Mouse (Mus musculus) cerebellum, adult 2 months (tissue): ENCODE results near the gene Iba57.

ENCODE experiments used
- CTCF ChIP-seq: fragments of 200-500 bp; IDR thresholded peaks from 2 replicates; pipeline ENCODE4 v1.5.1; 2011; ENCODE audit warnings: low read depth, mild to moderate bottlenecking, control low read depth, low read length, moderate library complexity, borderline replicate concordance; ENCODE audit not compliant: insufficient read depth
- POLR2A ChIP-seq: fragments of 200-500 bp; IDR thresholded peaks from 2 replicates; pipeline ENCODE4 v1.6.1; 2011; ENCODE audit warnings: low read length, control low read depth, borderline replicate concordance; ENCODE audit not compliant: insufficient read depth

DNA sequence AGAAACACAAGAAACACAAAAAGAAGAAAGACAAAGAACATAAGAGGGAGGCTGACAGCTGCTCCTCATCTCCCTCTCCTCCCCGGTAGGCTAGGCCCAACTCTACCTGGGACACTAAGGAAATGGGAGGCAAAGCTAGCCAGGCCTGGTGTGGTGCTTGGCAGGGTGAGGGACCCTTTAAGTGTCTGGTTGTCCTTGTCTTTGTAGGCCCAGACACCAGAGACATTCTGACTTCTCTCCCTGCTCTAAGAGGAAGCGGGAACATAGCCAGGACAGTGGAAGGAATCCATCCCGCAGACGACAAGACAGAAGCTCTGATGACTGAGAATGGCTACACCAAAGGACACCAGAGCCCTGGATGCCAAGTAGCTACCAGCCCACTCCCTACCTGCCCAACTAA lies 46.5 kb upstream of the Iba57 start:
- TF ChIP-seq CTCF (no peak), POLR2A (no peak)
